Mouse (Mus musculus) lung, adult 2 months (tissue): ENCODE measurements around the gene Osr1.

Experiments
- CTCF ChIP-seq: fragments of 200-500 bp; IDR thresholded peaks from 2 replicates; pipeline ENCODE4 v1.5.1; 2011; ENCODE audit warnings: mild to moderate bottlenecking, low read length, control low read depth; ENCODE audit not compliant: insufficient read depth
- POLR2A ChIP-seq: fragments of 200-500 bp; IDR thresholded peaks from 2 replicates; pipeline ENCODE4 v1.6.1; 2011; ENCODE audit warnings: low read depth, mild to moderate bottlenecking, control low read depth, low read length, borderline replicate concordance; ENCODE audit errors: extremely low read depth

- TF ChIP-seq POLR2A, result no peak
- no peak for TF ChIP-seq CTCF
Measured at GRCm38 (mm10) chr12:9583380-9583779, 13.5 kb downstream of the Osr1 start.
